Mouse (Mus musculus) liver, embryonic 14.5 days (tissue): ENCODE data around the gene Zfp2.

Experiments
- CTCF ChIP-seq: IDR thresholded peaks from 2 replicates; pipeline ENCODE4 v1.5.1; 2016; ENCODE audit warnings: antibody characterized with exemption, low read depth, control low read depth
- EP300 ChIP-seq: IDR thresholded peaks from 2 replicates; pipeline ENCODE4 v1.6.1; 2016; ENCODE audit warnings: antibody characterized with exemption, low read depth

- TF ChIP-seq EP300 (no peak), CTCF (no peak)
Observed at GRCm38 (mm10) chr11:50878641-50879040, 37.3 kb downstream of the Zfp2 start.
